Mouse (Mus musculus) stomach, embryonic 14.5 days (tissue): ENCODE measurements around the gene Art2b. TPM values are rescaled to one million over a fixed set of nuclear protein-coding genes. Genes with fewer than 3 reads are reported as not detected.

Experiments
- ATAC-seq: fragments of 200-750 bp; cut with Nextera tagmentation; 2 replicates; pipeline ENCODE4 v1.8.0; 2017; ENCODE audit warnings: low read depth, moderate TSS enrichment; ENCODE audit not compliant: insufficient number of reproducible peaks, insufficient read depth, low FRiP score
- H3K27ac ChIP-seq: fragments of 300-500 bp; sonication (generic); 2 replicates; pipeline ENCODE4 v1.5.1; 2014; ENCODE audit warnings: mild to moderate bottlenecking, low read length, moderate library complexity, mixed read lengths
- H3K27me3 ChIP-seq: fragments of 300-500 bp; sonication (generic); 2 replicates; pipeline ENCODE4 v1.6.1; 2014; ENCODE audit warnings: low read length, control low read depth, mixed read lengths; ENCODE audit not compliant: control insufficient read depth, insufficient read depth
- H3K36me3 ChIP-seq: fragments of 300-500 bp; sonication (generic); 2 replicates; pipeline ENCODE4 v1.6.1; 2014; ENCODE audit warnings: mild to moderate bottlenecking, control low read depth, low read length, moderate library complexity, mixed read lengths; ENCODE audit not compliant: control insufficient read depth, insufficient read depth
- H3K4me1 ChIP-seq: fragments of 300-500 bp; sonication (generic); 2 replicates; pipeline ENCODE4 v1.6.1; 2014; ENCODE audit warnings: low read length, control low read depth, mixed read lengths; ENCODE audit not compliant: control insufficient read depth, insufficient read depth
- H3K4me2 ChIP-seq: fragments of 300-500 bp; sonication (generic); replicated peaks from 2 replicates; pipeline ENCODE4 v1.6.1; 2014; ENCODE audit warnings: low read depth, low read length, control low read depth
- H3K4me3 ChIP-seq: fragments of 300-500 bp; sonication (generic); 2 replicates; pipeline ENCODE4 v1.5.1; 2014; ENCODE audit warnings: low read depth, low read length, control low read depth
- H3K9ac ChIP-seq: fragments of 300-500 bp; sonication (generic); replicated peaks from 2 replicates; pipeline ENCODE4 v1.6.1; 2014; ENCODE audit warnings: low read depth, mild to moderate bottlenecking, control low read depth, low read length, moderate library complexity, mixed read lengths
- H3K9me3 ChIP-seq: fragments of 300-500 bp; sonication (generic); 2 replicates; pipeline ENCODE4 v1.6.1; 2016; ENCODE audit warnings: low read depth, low read length, control low read depth; ENCODE audit not compliant: control insufficient read depth
- WGBS: fragments of 180-500 bp; shearing (Covaris S2); extraction: QIAGEN DNeasy Blood & Tissue Kit; methylation state at CpG from one replicate; pipeline ENCODE4 v1.1.7; 2014; 5-methylcytosine and 5-hydroxymethylcytosine counted together
- polyA plus RNA-seq: library from polyadenylated mRNA; unstranded; fragments of >200 nt; fragmentation: Nextera tagmentation; extraction: Ambion mirVana; gene quantifications from 2 replicates; pipeline ENCODE4 v1.2.1, GENCODE M21; 2014

The Art2b gene
- polyA plus RNA-seq, 1 experiment from 2014 or later, result not detected

DNA sequence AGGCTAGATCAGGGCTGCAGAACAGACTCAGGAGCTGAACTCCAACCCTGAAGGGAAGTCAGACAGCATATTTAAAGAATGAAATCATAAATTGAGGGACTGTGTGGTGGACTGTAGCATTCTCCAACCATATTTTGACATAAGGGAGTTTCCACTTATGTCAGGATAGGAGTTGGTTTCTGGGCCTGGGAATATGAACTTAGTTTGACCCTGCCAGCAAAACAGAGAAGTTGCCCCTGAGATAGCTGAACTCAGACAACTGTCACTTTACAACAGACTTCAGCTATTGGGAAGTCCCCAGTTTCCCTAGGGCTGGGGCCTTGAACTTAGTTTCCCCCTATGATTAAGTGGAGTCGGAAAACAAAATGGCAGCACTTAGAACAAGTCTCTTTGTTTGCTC lies 33.9 kb downstream of the Art2b start:
- H3K9me3 ChIP-seq, result no peaks in the 10 kb centered on the region
- no peaks in the 10 kb centered on the region for H3K4me1 ChIP-seq
- no peak overlapping the region for H3K9ac ChIP-seq
- H3K4me3 ChIP-seq, result no peak overlapping the region
- H3K27me3 ChIP-seq, result no peaks in the 10 kb centered on the region
- WGBS, result 89% methylated on average over 1 of the region's 1 CpGs
- H3K27ac ChIP-seq, result peak overlapping the region; percentile 27; the same call in 1 of the 2 replicates
- no peaks in the 10 kb centered on the region for H3K36me3 ChIP-seq
- ATAC-seq, result no peak
- no peak overlapping the region for H3K4me2 ChIP-seq

DNA sequence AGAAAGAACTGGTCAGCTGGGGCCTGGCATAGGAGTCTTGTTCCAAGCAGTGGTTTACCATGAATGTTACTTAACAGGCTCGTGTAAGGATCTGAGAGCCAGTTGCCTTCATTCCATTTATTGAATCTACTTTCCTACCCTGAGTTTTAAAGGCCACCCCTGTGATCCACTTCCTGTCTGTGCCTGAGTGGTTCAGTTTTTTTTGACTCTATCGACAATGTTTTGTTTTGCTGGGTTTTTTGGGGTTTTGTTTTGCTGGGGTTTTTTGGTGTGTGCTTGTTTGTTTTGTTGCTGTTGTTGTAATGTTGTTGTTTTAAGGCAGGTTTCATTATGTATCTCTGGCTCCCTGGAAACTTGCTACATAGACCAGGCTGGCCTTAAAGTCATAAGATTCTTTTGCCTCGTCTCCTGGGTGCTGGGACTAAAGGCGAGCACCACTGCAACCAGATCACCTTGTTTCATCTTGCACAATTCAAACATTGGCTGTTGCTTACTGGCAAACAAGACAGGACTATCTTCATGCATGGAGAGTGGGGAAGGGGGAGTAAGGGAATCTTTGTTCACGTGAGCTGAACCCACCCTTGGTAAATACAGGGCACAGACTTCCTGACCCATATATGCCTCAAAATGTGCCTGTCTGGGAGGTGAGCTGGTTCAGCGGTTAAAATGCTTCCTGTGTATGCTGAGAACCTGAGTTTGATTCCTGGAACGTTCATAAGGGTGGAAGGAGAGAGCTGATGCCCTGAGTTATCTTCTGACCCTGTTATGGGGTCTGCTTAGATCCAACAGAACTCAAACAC lies 34.5 kb downstream of the Art2b start:
- H3K4me2 ChIP-seq, result no peak overlapping the region
- H3K36me3 ChIP-seq, result no peaks in the 10 kb centered on the region
- H3K27me3 ChIP-seq, result no peaks in the 10 kb centered on the region
- no peak overlapping the region for H3K4me3 ChIP-seq
- peak overlapping the region; percentile 27; the same call in 1 of the 2 replicates for H3K27ac ChIP-seq
- no peaks in the 10 kb centered on the region for H3K9me3 ChIP-seq
- no peak overlapping the region for H3K9ac ChIP-seq
- 55% methylated on average over 7 of the region's 7 CpGs for WGBS
- ATAC-seq, result no peak
- H3K4me1 ChIP-seq, result no peaks in the 10 kb centered on the region

DNA sequence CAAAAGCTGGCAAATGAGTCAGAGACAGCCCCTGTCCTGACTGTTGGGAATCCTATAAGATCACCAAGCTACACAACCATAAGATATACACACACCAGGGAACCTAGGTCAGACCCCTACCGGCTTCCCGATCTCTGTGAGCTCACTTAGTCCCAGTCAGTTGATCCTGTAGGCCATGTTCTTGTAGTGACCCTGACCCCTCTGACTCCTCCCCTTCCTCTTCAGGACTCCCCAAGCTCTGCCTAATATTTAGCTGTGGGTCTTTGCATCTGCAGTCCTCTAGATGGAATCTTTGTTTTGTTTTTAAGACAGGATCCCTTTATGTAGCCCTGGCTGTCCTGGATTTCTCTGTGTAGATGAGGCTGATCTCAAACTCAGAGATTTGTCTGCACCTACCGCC lies 36.1 kb downstream of the Art2b start:
- Histone ChIP-seq H3K9me3 (no peaks in the 10 kb centered on the region), H3K27ac (no peak overlapping the region), H3K4me3 (no peak overlapping the region), H3K36me3 (no peaks in the 10 kb centered on the region), H3K4me1 (no peaks in the 10 kb centered on the region), H3K9ac (no peak overlapping the region), H3K4me2 (no peak overlapping the region), H3K27me3 (no peaks in the 10 kb centered on the region)
- no peak for ATAC-seq
- WGBS, result 90% methylated on average over 3 of the region's 3 CpGs

DNA sequence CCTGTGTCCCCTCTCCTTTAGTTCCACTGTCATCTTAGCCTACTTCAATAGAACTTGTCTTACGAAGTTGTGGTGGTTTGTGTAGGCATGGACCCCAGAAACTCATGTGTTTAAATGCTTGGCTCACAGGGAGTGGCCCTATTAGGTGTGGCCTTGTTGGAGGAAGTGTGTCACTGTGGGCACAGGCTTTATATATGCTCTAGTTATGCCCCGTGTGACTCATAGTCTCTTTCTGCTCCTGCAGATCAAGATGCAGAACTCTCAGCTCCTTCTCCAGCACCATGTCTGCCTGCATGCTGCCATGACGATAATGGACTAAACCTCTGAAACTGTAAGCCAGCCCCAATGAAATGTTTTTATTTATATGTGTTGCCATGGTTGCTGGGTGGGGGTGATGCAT lies 37.7 kb downstream of the Art2b start:
- no peak for ATAC-seq
- Histone ChIP-seq H3K4me2 (no peak overlapping the region), H3K9me3 (no peaks in the 10 kb centered on the region), H3K36me3 (no peaks in the 10 kb centered on the region), H3K27me3 (no peaks in the 10 kb centered on the region), H3K4me1 (no peaks in the 10 kb centered on the region), H3K9ac (no peak overlapping the region), H3K27ac (no peak overlapping the region), H3K4me3 (no peak overlapping the region)
- 79% methylated on average over 3 of the region's 3 CpGs for WGBS

DNA sequence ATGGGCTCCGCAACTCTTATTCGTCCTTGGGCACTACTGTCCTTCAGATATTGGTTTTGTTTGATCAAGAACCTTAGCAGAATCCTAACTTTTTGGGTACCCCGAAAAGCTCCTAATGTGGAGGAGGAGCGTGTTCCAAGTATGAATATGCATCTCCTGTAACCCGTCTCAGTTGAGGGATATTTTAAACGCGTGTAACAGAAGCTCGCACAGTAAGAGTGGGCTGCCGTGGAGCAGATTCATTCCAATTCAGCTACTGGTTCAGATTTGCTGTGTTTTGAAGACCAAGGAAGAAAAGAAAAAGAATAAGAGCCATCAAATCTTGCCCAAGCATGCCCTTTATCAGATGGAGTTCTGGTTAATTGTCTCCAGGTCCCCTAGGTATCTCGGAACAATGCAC lies 43.7 kb downstream of the Art2b start:
- Histone ChIP-seq H3K4me1 (0 out of 2 replicates have a peak, but pooled peaks cover 2% of the 10 kb centered on the region), H3K36me3 (no peaks in the 10 kb centered on the region), H3K4me3 (no peak overlapping the region), H3K9me3 (no peaks in the 10 kb centered on the region), H3K27ac (no peak overlapping the region), H3K4me2 (no peak overlapping the region), H3K9ac (no peak overlapping the region), H3K27me3 (no peaks in the 10 kb centered on the region)
- no peak for ATAC-seq
- WGBS, result 79% methylated on average over 10 of the region's 10 CpGs

DNA sequence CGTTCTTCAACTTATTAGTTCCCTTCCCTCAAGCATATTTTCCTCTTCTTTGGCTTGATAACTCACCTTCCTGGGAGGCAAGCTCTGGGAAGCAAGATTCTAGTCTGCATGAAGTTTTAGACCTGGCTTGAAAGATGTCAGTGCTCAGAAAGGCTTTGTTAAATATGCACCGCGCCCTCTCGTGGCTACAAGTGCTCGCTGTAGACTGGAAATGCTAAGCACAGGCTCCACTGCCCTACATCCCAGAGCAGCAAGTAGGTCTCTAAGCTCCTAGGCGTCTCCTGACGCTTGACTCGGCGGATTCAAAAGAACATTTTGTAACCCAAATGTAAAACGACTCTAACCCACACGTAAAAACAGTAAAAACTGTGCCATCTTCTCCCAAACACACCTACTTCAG lies 44.3 kb downstream of the Art2b start:
- H3K9ac ChIP-seq, result no peak overlapping the region
- WGBS, result 6% methylated on average over 11 of the region's 11 CpGs
- no peak for ATAC-seq

DNA sequence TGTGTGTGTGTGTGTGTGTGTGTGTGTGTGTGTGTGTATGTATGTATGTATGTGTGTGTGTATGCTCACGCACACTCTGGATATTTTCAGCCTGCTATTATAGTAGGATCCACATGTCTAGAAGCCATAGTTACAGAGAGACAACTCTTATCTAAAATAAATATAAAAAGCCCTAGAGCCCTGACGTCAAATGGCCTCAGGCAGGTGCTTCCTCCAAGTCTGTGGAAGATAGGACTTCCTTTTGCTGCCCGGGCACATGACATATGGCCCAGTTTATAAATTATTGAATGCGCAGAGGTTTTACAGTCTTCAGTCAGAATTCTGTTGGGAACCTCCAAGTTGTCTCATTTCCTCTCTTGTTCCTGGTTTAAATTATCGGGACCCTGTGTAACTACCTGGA lies 44.7 kb downstream of the Art2b start:
- no peak overlapping the region for H3K9ac ChIP-seq
- H3K9me3 ChIP-seq, result no peaks in the 10 kb centered on the region
- H3K4me2 ChIP-seq, result no peak overlapping the region
- no peak overlapping the region for H3K27ac ChIP-seq
- H3K4me3 ChIP-seq, result no peak overlapping the region
- no peaks in the 10 kb centered on the region for H3K27me3 ChIP-seq
- ATAC-seq, result no peak
- no peaks in the 10 kb centered on the region for H3K36me3 ChIP-seq
- 0 out of 2 replicates have a peak, but pooled peaks cover 2% of the 10 kb centered on the region for H3K4me1 ChIP-seq
- 66% methylated on average over 5 of the region's 5 CpGs for WGBS

More for the DNA sequence above, 44.3 kb downstream of the Art2b start:
- Histone ChIP-seq H3K4me2 (no peak overlapping the region), H3K27ac (no peak overlapping the region), H3K4me1 (0 out of 2 replicates have a peak, but pooled peaks cover 2% of the 10 kb centered on the region), H3K27me3 (no peaks in the 10 kb centered on the region), H3K4me3 (no peak overlapping the region), H3K9me3 (no peaks in the 10 kb centered on the region), H3K36me3 (no peaks in the 10 kb centered on the region)

DNA sequence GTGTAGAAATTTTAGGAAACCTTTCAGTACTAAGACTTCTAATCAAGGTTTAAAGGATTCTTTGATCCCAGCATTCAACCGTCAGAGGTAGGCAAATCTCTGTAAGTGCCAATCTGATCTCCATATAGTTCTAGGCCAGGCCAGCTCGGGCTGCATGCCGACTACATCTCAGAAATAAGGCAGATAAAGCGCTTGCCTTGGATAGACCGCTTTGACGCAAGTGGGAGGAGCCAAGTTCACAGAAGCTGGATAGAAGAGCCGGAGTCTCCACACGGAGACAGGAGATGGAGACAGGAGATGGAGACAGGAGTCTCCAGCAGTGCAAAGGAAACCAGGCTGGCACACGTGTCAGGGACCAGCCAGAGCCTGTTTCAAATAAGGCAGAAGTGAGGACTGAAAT lies 45.6 kb downstream of the Art2b start:
- no peak overlapping the region for H3K9ac ChIP-seq
- H3K4me3 ChIP-seq, result no peak overlapping the region
- H3K27ac ChIP-seq, result no peak overlapping the region
- no peak overlapping the region for H3K4me2 ChIP-seq
- H3K4me1 ChIP-seq, result 0 out of 2 replicates have a peak, but pooled peaks cover 6% of the 10 kb centered on the region
- no peaks in the 10 kb centered on the region for H3K9me3 ChIP-seq
- no peak for ATAC-seq
- WGBS, result 48% methylated on average over 9 of the region's 9 CpGs
- H3K36me3 ChIP-seq, result no peaks in the 10 kb centered on the region
- no peaks in the 10 kb centered on the region for H3K27me3 ChIP-seq
